Mouse (Mus musculus) granulocyte monocyte progenitor cell, adult 5-6 weeks (primary cell): ENCODE measurements at regions not wholly inside any gene's neighbourhood (a gene's known extent, or its start where the extent isn't known, plus 50 kb on each side); places are given as distances from the start of the nearest gene placed in this dataset.

Source experiments
- ATAC-seq: replicated peaks from 2 replicates; pipeline ENCODE4 v1.8.0; 2016; ENCODE audit warnings: mild to moderate bottlenecking, moderate TSS enrichment, inconsistent platforms; ENCODE audit not compliant: poor library complexity, severe bottlenecking

- ATAC-seq: 0 out of 2 replicates have a peak, but pooled peaks have one; percentile 4
Measured at GRCm38 (mm10) chr3:52862026-52862425, 155.0 kb downstream of the Cog6 start.

GRCm38 (mm10) chr3:52861538-52861937 lies 155.5 kb downstream of the Cog6 start:
- no peak for ATAC-seq

GRCm38 (mm10) chr3:52859848-52860247 lies 157.2 kb downstream of the Cog6 start:
- ATAC-seq: peak; percentile 85

- no peak for ATAC-seq
Measured at GRCm38 (mm10) chr3:52859266-52859825, 157.7 kb downstream of the Cog6 start.

GRCm38 (mm10) chr3:52858259-52858658 lies 158.8 kb downstream of the Cog6 start:
- no peak for ATAC-seq

- ATAC-seq: no peak
Measured at GRCm38 (mm10) chr3:52857076-52857475, 160.0 kb downstream of the Cog6 start.

GRCm38 (mm10) chr3:52854560-52854959 lies 162.5 kb downstream of the Cog6 start:
- peak; percentile 94 for ATAC-seq

GRCm38 (mm10) chr3:52853126-52853525 lies 163.9 kb downstream of the Cog6 start:
- ATAC-seq: no peak

- no peak for ATAC-seq
Measured at GRCm38 (mm10) chr3:52845166-52845565, 171.9 kb downstream of the Cog6 start.

- peak; percentile 94 for ATAC-seq
Measured at GRCm38 (mm10) chr3:52843998-52844397, 173.0 kb downstream of the Cog6 start.

GRCm38 (mm10) chr3:52842866-52843425 lies 174.1 kb downstream of the Cog6 start:
- no peak for ATAC-seq

- peak; percentile 53 for ATAC-seq
Measured at GRCm38 (mm10) chr3:52840160-52840953, 176.7 kb downstream of the Cog6 start.

- ATAC-seq: no peak
Measured at GRCm38 (mm10) chr3:52838020-52838419, 179.0 kb downstream of the Cog6 start.

- no peak for ATAC-seq
Measured at GRCm38 (mm10) chr3:52837527-52837926, 179.5 kb downstream of the Cog6 start.

- ATAC-seq: no peak
Measured at GRCm38 (mm10) chr3:52836780-52837179, 180.3 kb downstream of the Cog6 start.

GRCm38 (mm10) chr3:52832421-52832820 lies 184.6 kb downstream of the Cog6 start:
- ATAC-seq: no peak

- no peak for ATAC-seq
Measured at GRCm38 (mm10) chr3:52831986-52832385, 185.1 kb downstream of the Cog6 start.

- no peak for ATAC-seq
Measured at GRCm38 (mm10) chr3:52830101-52830500, 186.9 kb downstream of the Cog6 start.

GRCm38 (mm10) chr3:52829069-52829468 lies 188.0 kb downstream of the Cog6 start:
- ATAC-seq: no peak

- ATAC-seq: no peak
Measured at GRCm38 (mm10) chr3:52828473-52828872, 188.6 kb downstream of the Cog6 start.

GRCm38 (mm10) chr3:52822848-52823247 lies 194.2 kb downstream of the Cog6 start:
- no peak for ATAC-seq

GRCm38 (mm10) chr3:52821450-52821849 lies 195.6 kb downstream of the Cog6 start:
- ATAC-seq: no peak
